Mouse (Mus musculus): ENCODE data around the gene Gm40193. TPM values are rescaled to one million over a fixed set of nuclear protein-coding genes. Genes with fewer than 3 reads are reported as not detected.

The Gm40193 gene
- polyA plus RNA-seq, 1 experiment from 2014 or later = not detected

GRCm38 (mm10) chr11:70563470-70564275 lies 30.9 kb upstream of the Gm40193 start:
- 4% methylated on average over 25 of the region's 25 CpGs for WGBS
- H3K27me3 ChIP-seq (replicated peaks) = no peaks in the 10 kb centered on the region
- peak overlapping the region; percentile 76 for H3K4me2 ChIP-seq
- no peaks in the 10 kb centered on the region for H3K9me3 ChIP-seq
- peaks cover 39% of the 10 kb centered on the region for H3K4me1 ChIP-seq
- no peak for ATAC-seq (replicated peaks)
- H3K4me3 ChIP-seq = peak overlapping the region; percentile 97
- peak overlapping the region; percentile 96 for H3K9ac ChIP-seq
- no peaks in the 10 kb centered on the region for H3K36me3 ChIP-seq (replicated peaks)
- H3K27ac ChIP-seq = peak overlapping the region; percentile 85

DNA sequence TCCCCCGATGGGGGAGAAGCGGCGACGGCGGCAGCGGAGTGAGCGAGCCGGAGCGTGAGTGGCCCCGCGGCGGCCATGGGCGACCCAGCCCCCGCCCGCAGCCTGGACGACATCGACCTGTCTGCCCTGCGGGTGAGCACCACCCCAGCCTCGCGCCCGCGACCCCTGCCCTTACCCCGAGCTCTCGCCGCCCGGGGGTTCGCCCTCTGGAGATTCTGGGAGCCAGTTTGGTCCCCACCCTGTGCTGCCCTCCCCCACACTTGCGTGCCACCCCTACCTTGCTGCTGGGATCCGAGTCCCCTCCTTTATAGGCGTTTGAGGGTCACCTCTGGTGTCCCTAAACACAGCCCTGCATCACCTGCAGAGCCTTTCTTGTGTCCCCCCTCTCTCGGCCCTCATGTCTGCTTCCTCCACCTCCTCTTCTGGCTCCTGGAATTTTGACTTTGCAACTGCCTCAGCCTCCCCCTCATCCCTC lies 30.3 kb upstream of the Gm40193 start:
- peaks cover 39% of the 10 kb centered on the region for H3K4me1 ChIP-seq
- no peaks in the 10 kb centered on the region for H3K27me3 ChIP-seq (replicated peaks)
- peak; percentile 63 for ATAC-seq (replicated peaks)
- no peaks in the 10 kb centered on the region for H3K36me3 ChIP-seq (replicated peaks)
- H3K4me3 ChIP-seq = peak overlapping the region; percentile 97
- no peaks in the 10 kb centered on the region for H3K9me3 ChIP-seq
- H3K9ac ChIP-seq = peak overlapping the region; percentile 96
- H3K4me2 ChIP-seq = peak overlapping the region; percentile 76
- 1% methylated on average over 27 of the region's 31 CpGs for WGBS
- H3K27ac ChIP-seq = peak overlapping the region; percentile 85

- ATAC-seq (replicated peaks) = peak; percentile 96
- Histone ChIP-seq H3K4me1 (peaks cover 39% of the 10 kb centered on the region), H3K4me2 (peak within 1 kb of the TSS; percentile 76), H3K36me3 (replicated peaks) (no peaks in the 10 kb centered on the region), H3K4me3 (peak within 1 kb of the TSS; percentile 97), H3K27me3 (replicated peaks) (no peaks in the 10 kb centered on the region), H3K9ac (peak within 1 kb of the TSS; percentile 96), H3K27ac (peak within 1 kb of the TSS; percentile 85), H3K9me3 (no peaks in the 10 kb centered on the region)
- under 1% methylated on average over 49 of the region's 57 CpGs for WGBS
These were observed 29.7 kb upstream of the Gm40193 start, which contains the start of gene Mink1 for GRCm38 (mm10) chr11:70562287-70562994. Mink1 (plus strand) TSS chr11:70562881.

- H3K9me3 ChIP-seq = no peaks in the 10 kb centered on the region
- 0% methylated on average over 2 of the region's 2 CpGs for whole genome bisulfite sequencing
- peak overlapping the region; percentile 85 for H3K27ac ChIP-seq
- H3K9ac ChIP-seq = peak overlapping the region; percentile 96
- no peaks in the 10 kb centered on the region for H3K27me3 ChIP-seq (replicated peaks)
- no peaks in the 10 kb centered on the region for H3K36me3 ChIP-seq (replicated peaks)
- peaks cover 39% of the 10 kb centered on the region for H3K4me1 ChIP-seq
- peak overlapping the region; percentile 97 for H3K4me3 ChIP-seq
- no peak for ATAC-seq (replicated peaks)
- H3K4me2 ChIP-seq = peak overlapping the region; percentile 76
These were observed 29.2 kb upstream of the Gm40193 start for GRCm38 (mm10) chr11:70561937-70562286.

- Histone ChIP-seq H3K9me3 (no peaks in the 10 kb centered on the region), H3K27me3 (replicated peaks) (no peaks in the 10 kb centered on the region), H3K36me3 (replicated peaks) (no peaks in the 10 kb centered on the region), H3K4me1 (peaks cover 8% of the 10 kb centered on the region), H3K4me3 (no peak overlapping the region), H3K9ac (no peak overlapping the region), H3K4me2 (no peak overlapping the region), H3K27ac (no peak overlapping the region)
- ATAC-seq (replicated peaks) = no peak
- WGBS = 90% methylated on average over 9 of the region's 9 CpGs
These were observed 24.8 kb upstream of the Gm40193 start for GRCm38 (mm10) chr11:70557545-70557944.

GRCm38 (mm10) chr11:70553940-70554339 lies 21.2 kb upstream of the Gm40193 start:
- H3K36me3 ChIP-seq (replicated peaks) = no peaks in the 10 kb centered on the region
- H3K27me3 ChIP-seq (replicated peaks) = no peaks in the 10 kb centered on the region
- H3K4me1 ChIP-seq = no peaks in the 10 kb centered on the region
- no peak overlapping the region for H3K27ac ChIP-seq
- no peak overlapping the region for H3K4me3 ChIP-seq
- H3K9ac ChIP-seq = no peak overlapping the region
- no peak for ATAC-seq (replicated peaks)
- no peak overlapping the region for H3K4me2 ChIP-seq
- no peaks in the 10 kb centered on the region for H3K9me3 ChIP-seq
- WGBS = 27% methylated on average over 6 of the region's 7 CpGs

DNA sequence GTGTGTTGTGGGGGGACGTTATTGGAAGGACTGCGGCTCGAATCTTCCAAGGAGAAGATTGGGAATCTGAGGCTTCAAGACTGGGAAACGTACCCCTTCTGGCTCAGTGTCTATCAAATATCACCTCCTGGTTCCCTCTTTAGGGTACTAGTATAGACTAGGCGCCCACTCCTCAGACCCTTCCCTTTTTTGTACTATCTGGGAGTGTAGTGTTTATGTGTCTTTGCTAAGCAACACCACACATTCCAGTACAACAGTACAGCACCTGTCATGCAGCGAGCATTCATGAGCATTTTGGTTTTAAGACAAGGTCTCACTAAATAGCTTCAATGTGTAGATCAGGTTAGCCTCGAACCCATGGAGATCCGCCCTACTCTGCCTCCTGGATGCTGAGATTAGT lies 18.8 kb upstream of the Gm40193 start:
- Histone ChIP-seq H3K4me2 (no peak overlapping the region), H3K27ac (no peak overlapping the region), H3K9ac (no peak overlapping the region), H3K4me1 (no peaks in the 10 kb centered on the region), H3K36me3 (replicated peaks) (no peaks in the 10 kb centered on the region), H3K27me3 (replicated peaks) (no peaks in the 10 kb centered on the region), H3K9me3 (no peaks in the 10 kb centered on the region), H3K4me3 (no peak overlapping the region)
- 89% methylated on average over 8 of the region's 8 CpGs for WGBS
- no peak for ATAC-seq (replicated peaks)

GRCm38 (mm10) chr11:70544496-70544895 lies 11.8 kb upstream of the Gm40193 start:
- Histone ChIP-seq H3K4me3 (no peak overlapping the region), H3K27ac (no peak overlapping the region), H3K9me3 (no peaks in the 10 kb centered on the region), H3K4me2 (no peak overlapping the region), H3K9ac (no peak overlapping the region), H3K27me3 (replicated peaks) (0 out of 2 replicates have a peak, but pooled peaks cover 5% of the 10 kb centered on the region), H3K36me3 (replicated peaks) (no peaks in the 10 kb centered on the region), H3K4me1 (peaks cover 7% of the 10 kb centered on the region; the same call in 1 of the 2 replicates)
- WGBS = 75% methylated on average over 7 of the region's 7 CpGs
- ATAC-seq (replicated peaks) = no peak

GRCm38 (mm10) chr11:70541415-70541814 lies 8.7 kb upstream of the Gm40193 start:
- no peaks in the 10 kb centered on the region for H3K36me3 ChIP-seq (replicated peaks)
- no peak overlapping the region for H3K9ac ChIP-seq
- no peaks in the 10 kb centered on the region for H3K9me3 ChIP-seq
- 74% methylated on average over 5 of the region's 5 CpGs for WGBS
- H3K27ac ChIP-seq = no peak overlapping the region
- H3K4me3 ChIP-seq = 0 out of 2 replicates have a peak overlapping the region, but pooled peaks have one; percentile 50
- ATAC-seq (replicated peaks) = no peak
- H3K4me2 ChIP-seq = peak overlapping the region; percentile 62; the same call in 1 of the 2 replicates
- H3K4me1 ChIP-seq = peaks cover 7% of the 10 kb centered on the region; the same call in 1 of the 2 replicates
- peaks cover 17% of the 10 kb centered on the region; the same call in 1 of the 2 replicates for H3K27me3 ChIP-seq (replicated peaks)

GRCm38 (mm10) chr11:70540928-70541327 lies 8.2 kb upstream of the Gm40193 start:
- no peaks in the 10 kb centered on the region for H3K36me3 ChIP-seq (replicated peaks)
- ATAC-seq (replicated peaks) = no peak
- H3K4me3 ChIP-seq = peak overlapping the region; percentile 50
- H3K9me3 ChIP-seq = no peaks in the 10 kb centered on the region
- WGBS = 88% methylated on average over 7 of the region's 7 CpGs
- peaks cover 7% of the 10 kb centered on the region; the same call in 1 of the 2 replicates for H3K4me1 ChIP-seq
- peaks cover 17% of the 10 kb centered on the region; the same call in 1 of the 2 replicates for H3K27me3 ChIP-seq (replicated peaks)
- H3K9ac ChIP-seq = no peak overlapping the region
- no peak overlapping the region for H3K27ac ChIP-seq
- H3K4me2 ChIP-seq = peak overlapping the region; percentile 62

DNA sequence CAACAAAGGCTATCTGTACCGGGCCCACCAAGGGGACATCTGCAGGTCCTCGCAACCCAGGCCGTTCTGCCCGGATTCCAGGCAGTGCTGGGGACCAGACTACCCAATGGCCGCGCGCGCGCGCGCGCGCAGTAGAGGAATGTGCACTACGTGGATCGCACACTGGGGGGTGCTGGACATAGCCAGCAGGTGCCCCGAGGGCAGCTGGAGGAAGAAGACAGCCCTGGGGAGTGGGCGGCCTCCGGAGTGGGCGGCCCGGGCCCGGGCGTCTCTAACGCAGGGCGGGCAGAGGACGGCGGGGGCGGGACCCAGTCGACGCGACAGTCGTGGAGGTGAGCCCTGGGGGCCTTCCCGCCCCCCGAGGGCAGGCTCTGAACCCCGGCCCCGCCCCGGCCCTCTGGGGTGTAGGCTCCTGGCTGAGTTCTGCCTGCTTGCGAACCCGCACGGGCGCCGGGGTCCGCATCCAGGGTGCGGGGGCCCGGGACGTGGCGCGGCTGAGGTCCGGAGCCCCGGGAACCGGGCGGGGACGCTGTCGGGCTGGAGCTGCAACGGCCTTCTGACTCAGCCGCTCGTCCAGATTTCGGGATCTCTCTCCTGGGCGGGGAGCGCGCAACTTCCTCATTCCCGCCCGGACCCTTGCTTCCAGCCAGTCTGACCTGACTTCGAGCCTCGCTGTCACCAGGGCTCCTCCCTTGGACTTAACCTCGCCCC lies 7.3 kb upstream of the Gm40193 start, which contains the start of gene Pld2:
Gene Pld2 (plus strand): TSS at position 188 of the 711 bp plus-strand sequence.
- WGBS = under 1% methylated on average over 60 of the region's 65 CpGs
- H3K4me1 ChIP-seq = peaks cover 7% of the 10 kb centered on the region; the same call in 1 of the 2 replicates
- H3K36me3 ChIP-seq (replicated peaks) = no peaks in the 10 kb centered on the region
- H3K9ac ChIP-seq = peak within 1 kb of the TSS; percentile 45
- peak; percentile 86 for ATAC-seq (replicated peaks)
- H3K27ac ChIP-seq = peak within 1 kb of the TSS; percentile 5; the same call in 1 of the 2 replicates
- H3K27me3 ChIP-seq (replicated peaks) = peaks cover 17% of the 10 kb centered on the region; the same call in 1 of the 2 replicates
- H3K4me2 ChIP-seq = peak within 1 kb of the TSS; percentile 62
- no peaks in the 10 kb centered on the region for H3K9me3 ChIP-seq
- H3K4me3 ChIP-seq = peak within 1 kb of the TSS; percentile 50

Data from midbrain, embryonic 15.5 days (tissue).